8 mouse cellular contexts compared by ENCODE assay signal in the genomic region with DNA sequence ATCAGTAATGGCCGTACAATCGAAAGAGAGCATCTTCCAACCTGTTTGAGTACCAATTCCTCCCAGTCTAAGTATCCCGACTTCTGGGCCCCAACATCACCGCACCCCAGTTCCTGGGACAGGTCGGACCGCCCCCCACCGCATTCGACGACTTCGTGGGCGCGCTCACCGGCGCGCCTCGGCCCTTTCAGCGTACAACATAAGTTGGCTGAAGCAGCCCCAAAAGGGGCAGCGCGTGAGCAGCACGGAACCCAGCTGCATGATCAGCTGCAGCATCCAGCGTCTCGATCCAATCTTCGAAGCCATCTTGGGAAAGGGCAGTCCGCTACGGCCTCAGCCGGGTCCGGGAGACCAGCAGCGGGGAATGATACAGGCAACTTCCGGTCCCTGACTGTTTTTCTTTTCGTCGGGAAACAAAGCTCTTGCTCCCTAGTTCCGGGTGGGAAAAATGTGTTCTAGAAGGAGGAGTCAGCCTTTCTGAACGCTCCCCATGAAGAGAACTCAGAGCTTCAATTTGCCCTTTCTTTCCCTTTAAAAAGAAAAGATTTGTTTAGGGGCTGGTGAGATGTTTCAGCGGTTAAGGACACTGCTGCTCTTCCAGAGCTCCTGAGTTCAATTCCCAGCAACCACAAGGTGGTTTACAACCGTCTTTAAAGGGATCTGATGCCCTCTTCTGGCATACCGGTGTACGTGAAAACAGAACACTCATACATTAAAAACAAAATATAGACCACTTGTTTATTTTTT. TPM values are rescaled to one million over a fixed set of nuclear protein-coding genes. Genes with fewer than 3 reads are reported as not detected.
DNase-seq lines count a peak whose midpoint lies in the region; ATAC-seq lines count a peak whose summit lies in the region.

A gene (minus strand): TSS at position 366 of the 747 bp plus-strand sequence.

- H3K9ac ChIP-seq in heart, embryonic 14.5 days (ENCODE audit: low read length), result peak within 1 kb of the TSS; percentile 81
- H3K9ac ChIP-seq in liver, embryonic 13.5 days, result peak within 1 kb of the TSS; percentile 80
- peak within 1 kb of the TSS; percentile 92 for H3K9ac ChIP-seq in stomach, embryonic 16.5 days (ENCODE audit: low read length)

- WGBS in heart, embryonic 14.5 days, result under 1% methylated on average over 37 of the region's 37 CpGs
- under 1% methylated on average over 37 of the region's 37 CpGs for WGBS in liver, embryonic 13.5 days (ENCODE audit: insufficient replicate concordance)
- WGBS in stomach, embryonic 16.5 days, result under 1% methylated on average over 37 of the region's 37 CpGs

- H3K4me1 ChIP-seq in heart, embryonic 14.5 days (ENCODE audit: control insufficient read depth in 2 of 2, insufficient read depth in 2 of 2, low read length in 2 of 2), result peaks cover 0 to 8% of the 10 kb centered on the region in 2 experiments; a peak in 2 of 4 replicates
- H3K4me1 ChIP-seq in liver, embryonic 13.5 days (replicated peaks), result peaks cover 14% of the 10 kb centered on the region
- H3K4me1 ChIP-seq in stomach, embryonic 16.5 days (ENCODE audit: control insufficient read depth, insufficient read depth, low read length), result peaks cover 10% of the 10 kb centered on the region

- H3K9me3 ChIP-seq in heart, embryonic 14.5 days (ENCODE audit: control insufficient read depth, low read length), result no peaks in the 10 kb centered on the region
- no peaks in the 10 kb centered on the region for H3K9me3 ChIP-seq in liver, embryonic 13.5 days (replicated peaks)
- H3K9me3 ChIP-seq in stomach, embryonic 16.5 days (replicated peaks; ENCODE audit: control insufficient read depth, low read length), result no peaks in the 10 kb centered on the region

- peaks cover 30% of the 10 kb centered on the region for H3K36me3 ChIP-seq in heart, embryonic 14.5 days (ENCODE audit: control insufficient read depth, insufficient read depth, low read length)
- H3K36me3 ChIP-seq in liver, embryonic 13.5 days, result peaks cover 32% of the 10 kb centered on the region
- H3K36me3 ChIP-seq in stomach, embryonic 16.5 days (ENCODE audit: control insufficient read depth, insufficient read depth, low read length), result 0 out of 2 replicates have a peak, but pooled peaks cover 8% of the 10 kb centered on the region

- H3K27me3 ChIP-seq in heart, embryonic 14.5 days (ENCODE audit: control insufficient read depth, insufficient read depth, low read length), result no peaks in the 10 kb centered on the region
- H3K27me3 ChIP-seq in liver, embryonic 13.5 days, result no peaks in the 10 kb centered on the region
- H3K27me3 ChIP-seq in stomach, embryonic 16.5 days (ENCODE audit: control insufficient read depth, insufficient read depth, low read length), result no peaks in the 10 kb centered on the region

- H3K27ac ChIP-seq in heart, embryonic 14.5 days (replicated peaks in 1 of 2; ENCODE audit: control insufficient read depth in 1 of 2, insufficient read depth in 1 of 2, low read depth in 2 of 2, low read length in 2 of 2), result peak within 1 kb of the TSS in 1 of 2 experiments; percentile 12; a peak in 1 of 4 replicates
- peak within 1 kb of the TSS; percentile 65 for H3K27ac ChIP-seq in liver, embryonic 13.5 days
- peak within 1 kb of the TSS; percentile 60; the same call in 1 of the 2 replicates for H3K27ac ChIP-seq in stomach, embryonic 16.5 days (ENCODE audit: low read length)

- peak within 1 kb of the TSS; percentile 73 to 74 for H3K4me3 ChIP-seq in heart, embryonic 14.5 days (ENCODE audit: control insufficient read depth in 1 of 2, insufficient read depth in 1 of 2, low read depth in 1 of 2, low read length in 2 of 2)
- H3K4me3 ChIP-seq in liver, embryonic 13.5 days (replicated peaks), result peak within 1 kb of the TSS; percentile 77
- peak within 1 kb of the TSS; percentile 78 for H3K4me3 ChIP-seq in stomach, embryonic 16.5 days (replicated peaks; ENCODE audit: low read length)

- H3K4me2 ChIP-seq in heart, embryonic 14.5 days (ENCODE audit: low read length), result peak within 1 kb of the TSS; percentile 93
- H3K4me2 ChIP-seq in liver, embryonic 13.5 days, result peak within 1 kb of the TSS; percentile 90
- H3K4me2 ChIP-seq in stomach, embryonic 16.5 days (ENCODE audit: low read depth, low read length), result peak within 1 kb of the TSS; percentile 77

- peak; percentile 61 for ATAC-seq in CD4-positive, CD25-positive, alpha-beta regulatory T cell, adult 4 months
- ATAC-seq in heart, embryonic 14.5 days (ENCODE audit: insufficient number of reproducible peaks, insufficient read depth, low FRiP score, low read depth), result peak; percentile 71
- ATAC-seq in liver, embryonic 13.5 days (ENCODE audit: low read depth), result peak; percentile 80
- peak; percentile 83 for ATAC-seq in stomach, embryonic 16.5 days (ENCODE audit: insufficient read depth, low FRiP score)

- peak; percentile 78 for DNase-seq in c-Kit-negative CD71-positive TER-119-positive erythroid progenitor cells, embryonic 14.5 days (ENCODE audit: low read depth, low spot score)
- peak; percentile 89 for DNase-seq in fibroblast of lung, adult 2 months (ENCODE audit: low read depth)
- peak; percentile 94 for DNase-seq in kidney, postnatal 14 days
- DNase-seq in liver, embryonic 13.5 days, result peak; percentile 82
- DNase-seq in neural tube, embryonic 10.5 days (ENCODE audit: extremely low spot score, low spot score), result peak; percentile 84

RNA-seq across cellular contexts. Expression of the gene that starts here (rescaled TPM):
- 10 to 100 TPM; 10.8 to 19.6 TPM for polyA plus RNA-seq in CD4-positive, CD25-positive, alpha-beta regulatory T cell, adult 4 months (2017; shearing (Covaris generic))
- 28.2 and 34.1 TPM in 2 replicates for polyA plus RNA-seq in heart, embryonic 14.5 days (2014; fragmentation: Nextera tagmentation; extraction: Ambion mirVana)
- 12.8 and 14.3 TPM in 2 replicates for polyA plus RNA-seq in liver, embryonic 13.5 days (2015; fragmentation: Nextera tagmentation; extraction: Ambion mirVana)
- 27.9 and 29.0 TPM in 2 replicates for polyA plus RNA-seq in stomach, embryonic 16.5 days (2015; fragmentation: Nextera tagmentation; extraction: Ambion mirVana)
